Mouse (Mus musculus) small intestine, adult 2 months (tissue): ENCODE measurements around the gene Cmc1.

Source experiments
- CTCF ChIP-seq: fragments of 200-500 bp; IDR thresholded peaks from 2 replicates; pipeline ENCODE4 v1.5.1; 2012; ENCODE audit warnings: low read depth, mild to moderate bottlenecking, control low read depth, inconsistent platforms, low read length, moderate library complexity, mixed read lengths; ENCODE audit not compliant: insufficient replicate concordance, insufficient read length; ENCODE audit errors: extremely low read depth
- POLR2A ChIP-seq: fragments of 200-500 bp; IDR thresholded peaks from 2 replicates; pipeline ENCODE4 v1.6.1; 2012; ENCODE audit warnings: low read depth, mild to moderate bottlenecking, control low read depth, inconsistent platforms, low read length, moderate library complexity

DNA sequence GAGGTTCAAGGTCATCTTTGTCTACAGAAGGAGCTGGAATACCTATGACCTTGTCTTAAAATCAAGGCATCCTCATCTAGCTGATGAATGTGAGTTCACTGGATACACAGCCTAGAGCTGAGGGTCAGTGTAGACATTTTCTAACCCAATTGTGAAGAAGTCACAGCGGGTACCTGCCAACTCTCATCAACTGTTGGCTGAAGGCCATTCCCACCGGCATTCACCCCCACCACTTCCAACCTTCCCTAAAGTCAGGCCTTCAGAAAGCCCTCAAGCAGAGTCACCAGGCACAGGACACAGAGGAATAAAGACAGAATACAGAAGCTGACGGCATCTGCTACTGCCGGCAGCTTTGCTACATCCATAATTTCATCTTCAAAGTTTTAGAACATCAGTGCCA, 25.4 kb upstream of the Cmc1 start:
- TF ChIP-seq CTCF = no peak
- no peak for TF ChIP-seq POLR2A
